In the genomic region with DNA sequence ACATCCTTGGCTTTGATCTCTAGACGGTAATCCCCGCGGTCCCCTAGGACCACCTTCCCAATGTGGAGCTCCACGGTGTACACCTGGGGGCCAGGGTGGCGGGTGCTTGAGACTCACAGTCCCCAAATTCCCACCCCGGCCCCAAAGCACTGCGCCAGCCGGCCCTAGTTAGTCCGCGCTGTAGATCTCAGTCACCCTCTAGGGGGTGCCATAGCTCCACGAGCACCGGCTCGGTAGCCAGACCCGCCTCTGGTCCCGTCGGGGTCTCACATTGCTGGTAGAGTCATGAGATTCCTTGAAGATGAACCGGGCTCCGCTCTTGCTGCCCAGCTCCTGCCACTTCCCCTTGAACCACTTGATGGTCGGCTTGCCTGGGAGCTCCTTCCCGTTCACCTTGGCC, we compare ENCODE assay signal across 8 mouse cellular contexts. TPM values are rescaled to one million over a fixed set of nuclear protein-coding genes. Genes with fewer than 3 reads are reported as not detected.
A peak's percentile ranks its signal among the peaks of the same experiment; 100 is the strongest.
DNase-seq lines count a peak whose midpoint lies in the region; ATAC-seq lines count a peak whose summit lies in the region.

No protein-coding gene starts in this region.

- no peak overlapping the region for H3K9ac ChIP-seq in intestine, embryonic 15.5 days
- H3K9ac ChIP-seq in liver, embryonic 13.5 days, result no peak overlapping the region

- H3K27me3 ChIP-seq in intestine, embryonic 15.5 days (replicated peaks), result peaks cover 36% of the 10 kb centered on the region
- peaks cover 72% of the 10 kb centered on the region for H3K27me3 ChIP-seq in liver, embryonic 13.5 days

- no peak overlapping the region for H3K27ac ChIP-seq in intestine, embryonic 15.5 days
- H3K27ac ChIP-seq in liver, embryonic 13.5 days, result no peak overlapping the region

- H3K9me3 ChIP-seq in intestine, embryonic 15.5 days, result no peaks in the 10 kb centered on the region
- H3K9me3 ChIP-seq in liver, embryonic 13.5 days (replicated peaks), result no peaks in the 10 kb centered on the region

- no peaks in the 10 kb centered on the region for H3K36me3 ChIP-seq in intestine, embryonic 15.5 days
- H3K36me3 ChIP-seq in liver, embryonic 13.5 days, result no peaks in the 10 kb centered on the region

- peaks cover 16% of the 10 kb centered on the region for H3K4me1 ChIP-seq in intestine, embryonic 15.5 days (replicated peaks)
- no peaks in the 10 kb centered on the region for H3K4me1 ChIP-seq in liver, embryonic 13.5 days (replicated peaks)

- 2% methylated on average over 20 of the region's 20 CpGs for WGBS in intestine, embryonic 15.5 days
- 4% methylated on average over 20 of the region's 20 CpGs for WGBS in liver, embryonic 13.5 days (ENCODE audit: insufficient replicate concordance)

- ATAC-seq in intestine, embryonic 15.5 days, result peak; percentile 43; the same call in 1 of the 2 replicates
- ATAC-seq in liver, embryonic 13.5 days (ENCODE audit: low read depth), result peak; percentile 29; the same call in 1 of the 2 replicates

- peak; percentile 28 to 48 for DNase-seq in right cerebral cortex, adult 2 months (ENCODE audit: low spot score in 2 of 2)
- no peak for DNase-seq in right cerebral cortex, postnatal 25 days
- DNase-seq in cerebellum, adult 8-10 months, result peak; percentile 72
- peak; percentile 55 for DNase-seq in forelimb bud, embryonic 11.5 days (ENCODE audit: low read depth, low spot score)
- DNase-seq in liver, embryonic 13.5 days, result no peak
- DNase-seq in naive thymus-derived CD4-positive, alpha-beta T cell, adult 2 months (ENCODE audit: low read depth), result peak; percentile 71
- DNase-seq in thymus, postnatal 36 days, result peak; percentile 77 to 79

- H3K4me3 ChIP-seq in intestine, embryonic 15.5 days (replicated peaks), result no peak overlapping the region; the same call in 1 of the 2 replicates
- H3K4me3 ChIP-seq in liver, embryonic 13.5 days (replicated peaks), result no peak overlapping the region

- peak overlapping the region; percentile 41 for H3K4me2 ChIP-seq in intestine, embryonic 15.5 days (replicated peaks)
- no peak overlapping the region for H3K4me2 ChIP-seq in liver, embryonic 13.5 days

RNA-seq across cellular contexts. Expression of a gene that starts 2.7 kb away (rescaled TPM):
- 0.14 and 0.36 TPM in 2 replicates for polyA plus RNA-seq in intestine, embryonic 15.5 days (2015; fragmentation: Nextera tagmentation; extraction: Ambion mirVana)
- polyA plus RNA-seq in liver, embryonic 13.5 days (2015; fragmentation: Nextera tagmentation; extraction: Ambion mirVana), result not detected in 2 replicates

RNA-seq across cellular contexts. Expression of a gene that starts 10.2 kb away (rescaled TPM):
- polyA plus RNA-seq in intestine, embryonic 15.5 days (2015; fragmentation: Nextera tagmentation; extraction: Ambion mirVana), result 0.25 and 0.43 TPM in 2 replicates
- 0.08 and 0.14 TPM in 2 replicates for polyA plus RNA-seq in liver, embryonic 13.5 days (2015; fragmentation: Nextera tagmentation; extraction: Ambion mirVana)

RNA-seq across cellular contexts. Expression of a gene that starts 25.3 kb away (rescaled TPM):
- 6.5 and 9.2 TPM in 2 replicates for polyA plus RNA-seq in intestine, embryonic 15.5 days (2015; fragmentation: Nextera tagmentation; extraction: Ambion mirVana)
- polyA plus RNA-seq in liver, embryonic 13.5 days (2015; fragmentation: Nextera tagmentation; extraction: Ambion mirVana), result 1.3 and 1.5 TPM in 2 replicates

RNA-seq across cellular contexts. Expression of a gene that starts 25.4 kb away (rescaled TPM):
- 97.0 and 102 TPM in 2 replicates for polyA plus RNA-seq in intestine, embryonic 15.5 days (2015; fragmentation: Nextera tagmentation; extraction: Ambion mirVana)
- 43.3 and 46.0 TPM in 2 replicates for polyA plus RNA-seq in liver, embryonic 13.5 days (2015; fragmentation: Nextera tagmentation; extraction: Ambion mirVana)

RNA-seq across cellular contexts. Expression of a gene that starts 26.9 kb away (rescaled TPM):
- 72.0 and 76.0 TPM in 2 replicates for polyA plus RNA-seq in intestine, embryonic 15.5 days (2015; fragmentation: Nextera tagmentation; extraction: Ambion mirVana)
- 68.3 and 68.4 TPM in 2 replicates for polyA plus RNA-seq in liver, embryonic 13.5 days (2015; fragmentation: Nextera tagmentation; extraction: Ambion mirVana)

Comparison
In these comparisons a context has a peak if more than half of its experiments do, and no peak if none do; other contexts are left out.
1. DNase-seq: peak in right cerebral cortex, adult 2 months (2 of 2), cerebellum, adult 8-10 months (single experiment), forelimb bud, embryonic 11.5 days (single experiment), naive thymus-derived CD4-positive, alpha-beta T cell, adult 2 months (single experiment) and thymus, postnatal 36 days (2 of 2); none in right cerebral cortex, postnatal 25 days (single experiment) and liver, embryonic 13.5 days (single experiment).